Mouse (Mus musculus): ENCODE measurements at regions not wholly inside any gene's neighbourhood (a gene's known extent, or its start where the extent isn't known, plus 50 kb on each side); places are given as distances from the start of the nearest gene placed in this dataset.
A peak's percentile ranks its signal among the peaks of the same experiment; 100 is the strongest.

DNA sequence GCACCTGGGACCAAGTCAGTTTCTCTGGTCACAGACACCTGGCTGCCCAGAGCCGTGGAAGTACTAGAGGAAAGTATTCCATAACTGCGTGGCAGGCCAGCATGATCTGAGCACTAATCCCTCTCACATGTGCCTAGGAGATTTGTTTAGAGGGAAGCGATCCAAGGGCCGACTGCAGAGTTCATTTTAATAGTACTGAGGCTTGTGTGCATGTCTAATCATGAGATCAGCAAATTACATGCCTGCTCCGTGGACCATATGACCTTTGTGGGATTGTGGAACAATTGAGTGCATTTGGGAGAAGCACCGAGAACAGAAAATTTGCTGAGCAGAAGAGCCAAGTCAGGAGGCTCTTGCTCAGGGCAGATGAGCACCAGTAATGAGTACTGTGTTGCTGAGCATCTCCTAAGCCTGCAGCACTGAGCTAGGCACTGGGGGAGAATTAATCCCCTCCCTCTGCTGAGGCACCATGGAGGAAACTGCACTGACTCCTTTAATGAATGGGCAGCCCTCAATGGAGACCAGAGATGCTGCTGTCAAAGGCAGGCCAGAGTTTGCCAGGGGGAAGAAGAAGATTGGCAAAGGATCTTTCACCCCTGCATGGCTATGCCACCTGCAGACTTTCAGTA lies 445.1 kb upstream of the Meis1 start:
- no peaks in the 10 kb centered on the region; the same call in 1 of the 2 replicates for H3K9me3 ChIP-seq (ENCODE audit: low read depth, low read length)
- no peak overlapping the region for H3K9ac ChIP-seq
- H3K27me3 ChIP-seq (ENCODE audit: insufficient read depth, low read length), result no peaks in the 10 kb centered on the region
- H3K27ac ChIP-seq (ENCODE audit: low read depth), result no peak overlapping the region
- WGBS, result 64% methylated on average over 6 of the region's 6 CpGs
- no peak overlapping the region for H3K4me3 ChIP-seq (ENCODE audit: low read depth, low read length)
- DNase-seq, result no peak
- H3K4me1 ChIP-seq (ENCODE audit: insufficient read depth), result no peaks in the 10 kb centered on the region
- no peaks in the 10 kb centered on the region for H3K36me3 ChIP-seq (ENCODE audit: insufficient read depth)
- ATAC-seq (ENCODE audit: insufficient read depth), result no peak
- H3K4me2 ChIP-seq, result no peak overlapping the region
- no peak for TF ChIP-seq CTCF (IDR thresholded peaks at IDR 0.05; ENCODE audit: low read depth)

DNA sequence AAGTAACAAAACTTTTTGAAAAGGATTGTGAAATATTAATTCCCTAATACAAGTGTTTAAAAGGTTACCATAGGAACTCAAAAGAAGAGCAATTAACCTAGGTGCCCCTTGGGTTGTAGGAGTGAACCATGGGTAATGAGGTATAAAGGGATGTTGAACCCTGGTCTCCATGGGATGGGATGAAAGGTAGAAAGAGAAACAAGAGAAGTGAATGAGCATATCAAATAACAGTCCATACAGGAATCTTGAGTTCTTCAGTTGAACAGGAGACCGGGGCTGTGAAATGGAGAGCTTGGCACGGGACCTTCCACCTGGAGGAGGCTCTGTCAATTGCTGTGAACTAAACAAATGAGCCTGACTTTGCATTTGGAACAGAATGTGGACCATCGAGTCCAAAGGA lies 449.6 kb upstream of the Meis1 start:
- Histone ChIP-seq H3K9me3 (ENCODE audit: low read depth, low read length) (no peaks in the 10 kb centered on the region; the same call in 1 of the 2 replicates), H3K27ac (ENCODE audit: low read depth) (no peak overlapping the region), H3K36me3 (ENCODE audit: insufficient read depth) (no peaks in the 10 kb centered on the region), H3K27me3 (ENCODE audit: insufficient read depth, low read length) (no peaks in the 10 kb centered on the region), H3K4me2 (no peak overlapping the region), H3K4me3 (ENCODE audit: low read depth, low read length) (no peak overlapping the region), H3K9ac (no peak overlapping the region), H3K4me1 (ENCODE audit: insufficient read depth) (no peaks in the 10 kb centered on the region)
- WGBS, result 85% methylated on average over 3 of the region's 3 CpGs
- DNase-seq (no peak), ATAC-seq (ENCODE audit: insufficient read depth) (no peak)
- TF ChIP-seq CTCF (IDR thresholded peaks at IDR 0.05; ENCODE audit: low read depth), result no peak

DNA sequence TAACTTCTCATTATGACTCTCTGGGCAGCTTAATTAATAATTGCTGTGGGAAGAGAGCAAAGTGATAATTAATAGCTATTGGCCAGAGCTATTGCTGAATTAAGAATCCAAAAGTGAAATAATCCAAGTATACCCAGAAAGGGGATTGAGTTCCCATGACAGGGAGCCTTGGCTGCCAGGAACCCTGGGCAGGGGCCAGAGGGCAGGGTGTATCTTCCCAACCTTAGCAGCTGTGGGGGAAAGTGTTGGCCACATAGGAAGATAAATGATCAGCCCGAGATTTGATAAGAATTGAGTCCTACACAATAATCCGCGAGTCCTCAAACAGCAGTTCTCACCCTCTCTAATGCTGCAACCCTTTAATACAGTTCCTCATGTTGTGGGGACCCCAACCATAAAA lies 450.0 kb upstream of the Meis1 start:
- H3K9ac ChIP-seq, result no peak overlapping the region
- H3K9me3 ChIP-seq (ENCODE audit: low read depth, low read length), result no peaks in the 10 kb centered on the region; the same call in 1 of the 2 replicates
- H3K27me3 ChIP-seq (ENCODE audit: insufficient read depth, low read length), result no peaks in the 10 kb centered on the region
- no peak overlapping the region for H3K4me3 ChIP-seq (ENCODE audit: low read depth, low read length)
- H3K4me1 ChIP-seq (ENCODE audit: insufficient read depth), result no peaks in the 10 kb centered on the region
- H3K4me2 ChIP-seq, result no peak overlapping the region
- H3K36me3 ChIP-seq (ENCODE audit: insufficient read depth), result no peaks in the 10 kb centered on the region
- no peak for TF ChIP-seq CTCF (IDR thresholded peaks at IDR 0.05; ENCODE audit: low read depth)
- ATAC-seq (ENCODE audit: insufficient read depth), result no peak
- WGBS, result 73% methylated on average over 3 of the region's 3 CpGs
- DNase-seq, result no peak
- H3K27ac ChIP-seq (ENCODE audit: low read depth), result no peak overlapping the region

DNA sequence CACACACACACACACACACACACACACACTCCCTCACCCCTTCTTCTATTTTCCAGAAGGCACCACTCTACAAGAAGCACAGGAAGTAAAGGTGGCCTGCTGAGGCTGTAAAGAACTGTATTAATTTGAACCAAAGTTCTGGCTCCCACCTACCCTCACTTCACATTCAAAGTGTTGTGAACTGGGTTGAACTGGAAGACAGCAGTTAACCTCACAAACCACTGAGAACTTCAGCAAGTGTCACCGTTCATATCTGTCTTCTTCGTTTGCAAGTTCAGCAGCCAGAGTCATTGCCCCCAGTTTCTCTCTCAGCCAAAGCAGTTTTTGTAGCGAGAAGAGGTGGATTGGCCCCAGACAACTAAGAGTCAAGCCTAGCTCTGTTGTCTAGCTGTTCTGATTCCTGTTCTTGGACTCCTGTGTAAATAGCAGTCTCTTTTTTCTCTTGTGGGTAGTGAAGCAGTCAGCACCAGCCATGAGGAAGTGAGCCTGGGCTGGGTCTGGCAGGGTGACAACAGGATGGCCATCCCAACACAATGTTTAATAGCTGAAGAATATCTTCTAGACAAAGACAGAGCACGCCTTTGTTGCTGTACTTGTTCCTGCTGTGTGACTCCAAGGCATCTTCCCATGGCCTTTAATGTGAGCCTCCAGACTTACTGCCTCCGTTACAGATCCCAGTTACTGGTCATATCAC lies 452.0 kb upstream of the Meis1 start:
- H3K4me3 ChIP-seq (ENCODE audit: low read depth, low read length), result no peak overlapping the region
- no peak overlapping the region for H3K9ac ChIP-seq
- H3K4me2 ChIP-seq, result no peak overlapping the region
- no peak for ATAC-seq (ENCODE audit: insufficient read depth)
- H3K36me3 ChIP-seq (ENCODE audit: insufficient read depth), result no peaks in the 10 kb centered on the region
- DNase-seq, result no peak
- WGBS, result 83% methylated on average over 5 of the region's 5 CpGs
- H3K9me3 ChIP-seq (ENCODE audit: low read depth, low read length), result no peaks in the 10 kb centered on the region; the same call in 1 of the 2 replicates
- no peak for TF ChIP-seq CTCF (IDR thresholded peaks at IDR 0.05; ENCODE audit: low read depth)
- H3K4me1 ChIP-seq (ENCODE audit: insufficient read depth), result no peaks in the 10 kb centered on the region
- no peaks in the 10 kb centered on the region for H3K27me3 ChIP-seq (ENCODE audit: insufficient read depth, low read length)
- H3K27ac ChIP-seq (ENCODE audit: low read depth), result no peak overlapping the region

DNA sequence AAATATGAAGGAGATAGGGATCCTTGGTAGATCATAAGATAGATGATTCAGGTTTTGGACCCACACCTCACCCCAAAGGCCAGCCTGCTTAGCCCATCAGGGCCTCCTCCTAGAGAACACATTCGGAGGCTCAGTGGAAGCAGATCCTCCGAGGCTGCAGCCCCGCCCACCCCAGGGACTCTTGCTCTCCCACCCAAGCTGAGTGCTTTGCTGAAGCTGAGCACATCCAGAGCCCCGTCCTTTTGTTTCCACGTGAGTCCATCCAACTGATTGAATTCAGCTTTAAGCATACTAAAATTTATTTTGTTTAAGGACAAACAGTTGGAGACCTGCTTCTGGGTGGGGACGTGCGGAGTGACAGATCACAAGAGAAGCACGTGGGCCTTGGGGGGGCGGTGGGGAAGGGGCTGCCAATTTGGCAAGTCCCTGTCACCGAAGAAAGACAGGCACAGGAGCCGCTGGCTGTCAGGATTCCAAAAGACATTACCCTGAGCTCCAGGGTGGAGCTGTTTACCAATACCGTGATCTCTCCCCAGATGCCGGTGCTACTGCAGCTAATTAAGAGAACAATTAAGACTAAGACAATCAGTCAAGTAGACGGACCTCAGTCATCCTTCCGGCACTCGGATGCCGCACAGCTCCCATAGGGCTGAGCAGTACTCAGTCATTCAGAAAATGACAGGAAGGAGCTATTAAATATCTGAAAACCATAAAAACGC lies 448.9 kb upstream of the Spred2 start:
- Histone ChIP-seq H3K27me3 (ENCODE audit: insufficient read depth, low read length) (no peaks in the 10 kb centered on the region), H3K4me3 (ENCODE audit: low read depth, low read length) (no peak overlapping the region), H3K27ac (ENCODE audit: low read depth) (no peak overlapping the region), H3K9ac (no peak overlapping the region), H3K4me2 (peak overlapping the region; percentile 48), H3K36me3 (ENCODE audit: insufficient read depth) (no peaks in the 10 kb centered on the region), H3K4me1 (ENCODE audit: insufficient read depth) (no peaks in the 10 kb centered on the region), H3K9me3 (ENCODE audit: low read depth, low read length) (no peaks in the 10 kb centered on the region)
- 21% methylated on average over 18 of the region's 18 CpGs for WGBS
- no peak for TF ChIP-seq CTCF (IDR thresholded peaks at IDR 0.05; ENCODE audit: low read depth)
- DNase-seq (no peak), ATAC-seq (ENCODE audit: insufficient read depth) (no peak)

DNA sequence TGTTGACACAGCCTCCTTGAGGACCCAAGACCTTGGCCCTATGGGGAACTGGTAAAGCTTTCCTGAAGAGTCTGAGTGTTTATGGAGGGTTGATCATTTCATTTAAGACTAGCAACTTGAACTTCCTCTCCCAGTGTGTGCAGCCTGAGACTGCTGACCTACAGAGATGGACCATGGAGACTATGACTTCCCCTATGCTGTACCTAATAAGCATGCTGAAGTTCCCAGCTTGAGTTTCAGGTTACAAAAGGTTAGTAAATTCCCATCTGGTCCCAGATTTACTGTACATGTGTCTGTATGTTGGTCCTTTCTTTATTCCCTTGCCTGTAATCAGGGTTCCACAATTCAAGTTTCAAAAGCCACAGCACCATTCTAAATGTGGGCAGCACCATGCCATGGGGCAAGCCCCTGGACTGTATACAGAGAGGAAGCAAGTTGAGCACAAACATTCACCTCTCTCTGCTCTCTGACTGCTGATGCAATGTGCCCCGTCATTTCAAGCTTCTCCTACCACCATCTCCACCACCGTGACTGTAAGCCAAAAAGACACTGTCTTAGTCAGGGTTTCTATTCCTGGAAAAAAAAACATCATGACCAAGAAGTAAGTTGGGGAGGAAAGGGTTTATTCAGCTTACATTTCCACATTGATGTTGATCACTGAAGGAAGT lies 431.0 kb upstream of the Spred2 start:
- H3K36me3 ChIP-seq (ENCODE audit: insufficient read depth), result no peaks in the 10 kb centered on the region
- 83% methylated on average over 2 of the region's 2 CpGs for WGBS
- H3K9me3 ChIP-seq (ENCODE audit: low read depth, low read length), result no peaks in the 10 kb centered on the region
- H3K27ac ChIP-seq (ENCODE audit: low read depth), result no peak overlapping the region
- H3K9ac ChIP-seq, result no peak overlapping the region
- no peak overlapping the region for H3K4me2 ChIP-seq
- ATAC-seq (ENCODE audit: insufficient read depth), result no peak
- H3K4me1 ChIP-seq (ENCODE audit: insufficient read depth), result no peaks in the 10 kb centered on the region
- DNase-seq, result no peak
- TF ChIP-seq CTCF (IDR thresholded peaks at IDR 0.05; ENCODE audit: low read depth), result no peak
- H3K4me3 ChIP-seq (ENCODE audit: low read depth, low read length), result no peak overlapping the region
- no peaks in the 10 kb centered on the region for H3K27me3 ChIP-seq (ENCODE audit: insufficient read depth, low read length)

DNA sequence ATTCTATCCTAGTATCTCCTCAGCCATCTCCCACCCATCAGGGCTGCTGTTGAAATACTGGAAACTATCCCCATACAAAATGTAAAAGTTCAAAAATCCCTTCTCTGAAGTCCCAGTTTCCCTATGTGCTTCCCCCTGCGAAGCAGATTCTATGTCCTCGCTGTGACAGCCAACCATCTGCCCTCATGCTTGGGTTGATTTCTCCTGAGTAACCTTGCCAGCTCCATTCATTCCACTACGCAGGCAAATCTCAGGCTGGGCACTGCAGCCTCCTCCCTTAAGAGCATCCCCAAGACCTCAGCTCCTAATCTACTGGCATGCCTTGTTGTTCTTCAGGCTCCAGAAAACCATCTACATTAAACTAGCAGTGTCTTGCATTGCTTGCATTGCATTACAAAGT lies 402.5 kb upstream of the Spred2 start:
- no peaks in the 10 kb centered on the region for H3K36me3 ChIP-seq (ENCODE audit: insufficient read depth)
- no peak overlapping the region for H3K9ac ChIP-seq
- no peak for TF ChIP-seq CTCF (IDR thresholded peaks at IDR 0.05; ENCODE audit: low read depth)
- H3K4me1 ChIP-seq (ENCODE audit: insufficient read depth), result no peaks in the 10 kb centered on the region
- no peaks in the 10 kb centered on the region for H3K9me3 ChIP-seq (ENCODE audit: low read depth, low read length)
- ATAC-seq (ENCODE audit: insufficient read depth) (no peak), DNase-seq (no peak)
- WGBS, result 89% methylated on average over 3 of the region's 3 CpGs
- H3K4me2 ChIP-seq, result no peak overlapping the region
- H3K27me3 ChIP-seq (ENCODE audit: insufficient read depth, low read length), result no peaks in the 10 kb centered on the region
- H3K27ac ChIP-seq (ENCODE audit: low read depth), result no peak overlapping the region
- H3K4me3 ChIP-seq (ENCODE audit: low read depth, low read length), result no peak overlapping the region
